Mouse (Mus musculus) liver, adult 2 months (tissue): ENCODE measurements around the gene Xcr1.

Experiments used
- CTCF ChIP-seq: fragments of 200-500 bp; IDR thresholded peaks from 2 replicates; pipeline ENCODE4 v1.5.1; 2011; ENCODE audit warnings: low read depth, low read length, control low read depth
- POLR2A ChIP-seq: fragments of 200-500 bp; IDR thresholded peaks from 2 replicates; pipeline ENCODE4 v1.6.1; 2011; ENCODE audit warnings: low read length, control low read depth; ENCODE audit not compliant: insufficient read depth; ENCODE audit errors: extremely low read depth

DNA sequence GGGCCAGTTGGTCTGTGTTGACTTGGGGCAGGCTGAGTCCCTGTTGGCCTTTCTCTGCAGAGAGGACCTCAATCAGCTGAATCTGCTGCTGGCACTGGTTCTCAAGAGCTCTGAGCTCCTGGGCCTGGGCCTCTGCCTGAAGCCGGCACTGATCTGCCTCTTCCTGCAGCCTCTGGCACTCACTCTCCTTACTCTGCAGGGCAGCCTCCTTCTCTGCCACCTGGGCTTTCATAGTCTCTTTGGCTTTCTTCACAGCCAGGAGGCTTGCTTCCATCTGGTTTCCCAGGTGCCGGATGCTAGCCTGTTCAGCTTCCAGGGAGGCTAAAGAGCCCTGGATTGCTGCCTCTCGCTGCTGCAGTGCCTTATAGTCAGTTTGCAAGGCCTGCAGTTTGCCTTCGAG lies 32.9 kb downstream of the Xcr1 start:
- no peak for TF ChIP-seq CTCF
- no peak for TF ChIP-seq POLR2A
